Mouse (Mus musculus) ovary, adult 18-20 months (tissue): ENCODE data around the gene Gak.
A peak's percentile ranks its signal among the peaks of the same experiment; 100 is the strongest.

Experiments used
- DNase-seq: peaks from one replicate; pipeline ENCODE4 v3.0.0; 2022; ENCODE audit warnings: low spot score, mixed read lengths

The Gak gene

DNA sequence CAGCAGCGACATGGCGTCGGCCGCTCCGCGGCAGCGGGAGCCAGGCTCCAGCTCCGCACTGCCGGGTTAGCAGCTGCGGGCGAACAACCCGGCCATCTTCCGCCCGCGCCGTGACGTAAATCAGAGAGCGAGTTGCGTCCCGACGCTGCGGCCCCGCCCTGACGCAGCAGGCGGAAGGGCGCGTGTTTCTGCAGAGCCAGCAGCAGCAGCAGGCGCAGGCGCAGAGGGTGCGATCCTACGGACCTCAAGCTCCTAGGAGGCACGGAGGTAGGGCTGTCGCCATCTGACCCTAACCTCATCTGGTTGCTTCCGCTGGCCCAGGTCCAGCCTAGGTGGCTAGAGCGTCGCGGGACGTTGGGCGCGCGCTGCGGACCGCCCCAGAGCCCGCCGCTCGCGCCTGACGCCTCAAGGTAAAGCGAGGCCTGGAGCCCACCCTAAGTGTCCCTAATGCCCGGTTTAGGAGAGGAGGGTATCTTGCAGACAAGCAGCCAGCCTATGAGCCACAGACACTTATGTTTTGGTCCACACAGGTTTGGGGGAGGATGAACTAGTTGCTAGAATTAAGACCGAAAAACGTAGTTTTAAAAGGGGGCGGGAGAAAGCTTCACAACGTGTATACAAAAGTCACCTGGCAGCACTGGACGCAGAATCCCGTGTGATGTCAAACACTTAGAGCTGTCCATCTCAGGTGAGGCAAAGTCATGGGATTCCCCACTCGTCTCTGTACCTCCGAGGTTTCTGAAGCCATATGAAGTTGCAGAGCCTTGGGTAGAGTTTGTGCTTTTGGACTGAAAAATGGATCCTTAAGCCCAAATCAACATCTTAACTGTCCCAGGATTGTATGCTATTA is at the start of gene Gak, which contains the start of gene Tmem175:
Gene Gak, minus strand, starts transcription at position 122 of the 850 bp plus-strand sequence.
Gene Tmem175, plus strand, starts transcription at position 137 of the 850 bp plus-strand sequence.
- peak; percentile 86 for DNase-seq

DNA sequence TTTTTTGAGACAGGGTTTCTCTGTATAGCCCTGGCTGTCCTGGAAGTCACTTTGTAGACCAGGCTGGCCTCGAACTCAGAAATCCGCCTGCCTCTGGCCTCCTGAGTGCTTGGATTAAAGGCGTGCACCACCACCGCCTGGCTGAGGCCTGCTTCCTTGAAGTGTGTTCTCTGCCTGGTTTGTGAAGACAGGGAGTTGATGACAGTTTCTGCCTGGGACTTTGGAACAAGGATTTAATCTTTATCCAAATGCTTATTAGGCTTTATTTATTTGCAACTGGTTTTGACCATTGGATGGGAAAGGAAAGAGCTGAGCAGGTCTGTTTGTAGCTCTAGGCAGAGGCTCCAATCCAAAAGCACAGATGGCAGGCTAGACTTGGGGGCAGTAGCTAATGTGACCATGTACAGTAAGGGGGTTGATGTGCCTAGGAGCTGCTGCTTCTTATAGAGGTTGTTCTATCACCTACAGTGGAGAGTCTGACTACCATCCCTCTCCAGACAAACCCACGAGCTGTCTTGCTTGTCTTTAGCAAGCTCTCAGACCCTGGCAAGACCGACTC is 48.8 kb upstream of the Gak start:
- no peak for DNase-seq

DNA sequence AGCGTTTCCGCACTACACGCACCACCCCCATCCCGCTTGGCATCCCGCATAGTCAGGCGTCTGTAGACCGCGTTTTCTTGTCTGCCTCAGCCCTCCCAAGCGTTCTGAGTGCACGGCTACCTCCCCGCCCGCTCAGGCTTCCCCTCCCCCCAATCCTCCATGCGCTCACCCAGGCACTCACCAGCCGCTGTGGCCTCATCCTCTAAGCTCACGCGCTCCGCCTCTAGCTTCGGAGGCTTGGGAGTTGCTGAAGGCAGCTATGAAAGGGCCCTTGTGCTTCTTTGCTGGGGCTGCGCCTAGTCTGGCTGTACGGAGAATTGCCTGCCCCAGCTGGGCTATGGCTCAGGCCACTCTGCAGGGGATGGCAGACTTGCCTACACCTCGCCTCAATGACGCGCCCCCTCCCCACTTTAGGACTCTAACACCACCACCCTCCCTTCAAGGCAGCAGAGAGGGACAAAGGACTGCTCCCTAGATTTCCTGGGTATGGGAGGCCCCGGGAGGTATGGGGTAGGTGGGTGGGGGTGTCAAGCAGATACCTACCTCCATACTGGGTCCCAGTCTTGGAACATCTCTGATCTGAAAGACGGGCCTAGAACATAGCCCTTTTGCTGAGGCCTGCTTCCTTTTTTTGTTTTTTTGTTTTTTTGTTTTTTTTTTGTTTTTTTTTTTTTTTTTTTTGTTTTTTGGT is 48.2 kb upstream of the Gak start:
- DNase-seq = no peak

DNA sequence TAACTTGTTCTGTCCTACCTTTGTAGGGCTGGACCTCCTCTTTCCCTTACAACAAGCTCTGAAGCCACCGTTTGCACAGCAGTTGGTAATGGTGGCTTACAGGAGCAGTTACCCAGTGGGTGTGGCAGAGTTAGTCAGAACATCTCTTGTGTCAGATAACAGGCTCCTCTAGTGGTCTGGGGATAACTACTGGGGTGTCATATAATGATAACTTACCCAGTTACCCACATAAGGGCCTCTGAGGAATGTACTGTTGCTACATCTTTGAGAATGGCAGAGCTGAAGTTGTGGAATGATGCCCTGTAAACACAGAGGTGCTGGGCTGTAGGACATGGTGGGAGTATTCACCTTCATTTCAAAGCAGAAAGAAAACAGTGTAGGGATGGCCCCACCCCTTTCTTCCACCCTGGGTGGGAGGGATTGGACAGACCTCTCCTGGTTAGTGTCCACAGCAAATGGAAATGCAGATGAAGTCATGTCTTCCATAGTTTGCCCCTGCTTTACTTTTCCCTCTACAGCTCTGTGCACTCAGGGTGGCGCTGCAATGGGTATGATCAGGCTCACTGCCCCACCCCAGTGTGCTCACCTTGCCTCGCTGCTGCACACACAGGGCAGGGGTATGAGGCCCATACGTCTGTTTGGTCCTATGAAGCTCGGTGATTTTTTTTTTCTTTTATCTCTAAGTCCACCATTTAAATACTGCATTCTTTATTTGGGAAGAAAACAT is 47.4 kb upstream of the Gak start:
- DNase-seq = no peak

- DNase-seq = no peak
Measured at GRCm38 (mm10) chr5:108675251-108675816, 45.8 kb upstream of the Gak start, which contains the start of gene Slc26a1. TSS of gene Slc26a1 (minus strand) at chr5:108675569.

- no peak for DNase-seq
Measured at GRCm38 (mm10) chr5:108674624-108675023, 45.1 kb upstream of the Gak start.

- no peak for DNase-seq
Measured at GRCm38 (mm10) chr5:108671757-108672156, 42.2 kb upstream of the Gak start.

- no peak for DNase-seq
Measured at GRCm38 (mm10) chr5:108670785-108671184, 41.2 kb upstream of the Gak start.

GRCm38 (mm10) chr5:108669986-108670385 is 40.4 kb upstream of the Gak start:
- DNase-seq = no peak

DNA sequence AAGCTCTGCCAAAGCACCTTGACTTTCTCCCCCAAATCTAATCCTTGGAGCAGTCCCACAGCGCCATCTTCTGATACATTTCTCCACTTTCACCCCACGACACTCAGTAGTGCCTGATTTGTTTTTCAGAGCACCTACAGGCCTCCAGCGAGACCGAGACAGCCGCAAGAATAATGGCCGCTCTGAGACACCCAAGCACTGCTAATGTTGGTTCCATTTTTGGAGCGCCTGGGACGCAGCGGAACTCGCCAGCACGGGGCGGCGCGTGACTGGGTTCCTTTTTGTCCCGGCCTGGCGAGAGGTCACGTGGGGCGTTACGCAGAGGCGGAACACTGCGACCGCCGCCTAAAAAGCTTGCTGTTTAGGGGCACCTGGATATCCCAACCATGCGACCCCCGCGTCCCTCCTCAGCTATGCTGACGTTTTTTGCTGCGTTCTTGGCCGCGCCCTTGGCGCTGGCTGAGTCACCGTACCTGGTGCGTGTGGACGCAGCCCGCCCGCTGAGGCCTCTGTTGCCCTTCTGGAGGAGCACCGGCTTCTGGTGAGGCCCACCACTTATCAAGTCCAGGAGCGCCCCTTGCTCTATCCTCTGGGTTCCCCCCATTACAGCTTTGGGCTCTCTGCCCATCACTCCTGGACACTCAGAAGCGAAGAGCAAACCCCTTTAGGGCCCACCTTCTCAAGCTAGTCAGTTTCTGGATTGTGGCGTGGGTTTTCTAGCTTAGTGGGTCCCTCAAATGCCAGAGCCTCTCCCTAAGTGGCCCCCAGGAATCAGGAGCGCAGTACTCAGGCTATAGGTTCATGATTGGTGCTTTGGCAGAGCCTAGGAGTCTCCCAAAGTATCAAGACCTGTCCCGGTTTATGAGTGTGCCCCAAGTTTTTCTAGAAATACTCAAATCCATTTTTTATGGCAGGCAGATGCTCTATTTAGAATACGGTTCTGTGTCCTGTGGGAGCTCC is 39.7 kb upstream of the Gak start, which contains the start of gene Dgkq:
Gene Dgkq, minus strand, starts transcription at position 696 of the 960 bp plus-strand sequence.
- DNase-seq = peak; percentile 81

DNA sequence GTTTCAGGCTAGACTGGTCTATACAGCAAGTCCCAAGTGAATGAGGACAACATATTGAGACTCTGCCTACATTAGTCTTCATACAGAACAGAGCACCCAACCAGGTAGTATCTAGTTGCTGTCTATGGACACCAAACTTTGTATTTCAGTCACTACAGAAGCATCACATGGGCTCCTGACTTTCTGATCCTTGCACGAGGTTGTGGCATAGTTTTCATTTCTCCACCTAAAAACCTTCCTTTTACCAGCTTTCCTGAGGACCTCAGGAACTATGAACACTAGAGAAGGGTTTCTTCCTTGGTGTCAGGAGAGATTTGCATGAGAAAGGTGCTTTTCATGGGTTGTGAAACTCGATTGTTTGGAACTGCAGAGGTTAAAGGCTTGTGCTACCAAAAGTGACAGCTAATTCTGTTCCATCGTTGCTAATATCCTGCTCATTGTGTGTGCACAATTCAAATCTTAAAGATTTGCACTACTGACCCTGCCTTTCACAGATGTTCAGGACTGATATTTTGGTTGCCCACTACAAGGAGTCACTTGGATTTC is 38.9 kb upstream of the Gak start:
- no peak for DNase-seq

- no peak for DNase-seq
Measured at GRCm38 (mm10) chr5:108667370-108667769, 37.8 kb upstream of the Gak start.

DNA sequence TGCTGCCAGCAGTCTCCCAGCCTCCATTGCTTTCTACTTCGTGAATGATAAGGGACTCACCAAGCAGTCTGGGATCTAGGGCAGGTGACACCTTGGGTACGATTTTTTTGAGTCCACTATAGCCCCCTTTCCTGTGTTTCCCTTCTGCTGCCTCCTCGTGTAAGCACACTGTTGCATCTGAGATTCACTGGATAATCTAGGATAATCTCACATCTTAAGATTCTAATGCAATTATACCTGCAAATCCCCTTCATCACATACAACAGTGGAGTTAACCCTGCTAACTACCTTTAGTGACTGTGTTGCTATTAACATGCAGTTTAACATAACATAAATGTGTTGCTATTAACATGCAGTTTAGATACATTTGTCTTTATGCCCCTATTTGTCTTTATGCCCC is 35.5 kb upstream of the Gak start:
- no peak for DNase-seq

- DNase-seq = no peak
Measured at GRCm38 (mm10) chr5:108662772-108663171, 33.2 kb upstream of the Gak start.

- DNase-seq = peak; percentile 85
Measured at GRCm38 (mm10) chr5:108660632-108661268, 31.2 kb upstream of the Gak start.

- DNase-seq = no peak
Measured at GRCm38 (mm10) chr5:108659698-108660631, 30.4 kb upstream of the Gak start, which contains the start of gene Idua. TSS of gene Idua (plus strand) at chr5:108660331.

- no peak for DNase-seq
Measured at GRCm38 (mm10) chr5:108658611-108659010, 29.1 kb upstream of the Gak start.

- no peak for DNase-seq
Measured at GRCm38 (mm10) chr5:108657406-108657805, 27.9 kb upstream of the Gak start.
